Mouse (Mus musculus): Measurements from ENCODE around the gene Ifngr2.

DNA sequence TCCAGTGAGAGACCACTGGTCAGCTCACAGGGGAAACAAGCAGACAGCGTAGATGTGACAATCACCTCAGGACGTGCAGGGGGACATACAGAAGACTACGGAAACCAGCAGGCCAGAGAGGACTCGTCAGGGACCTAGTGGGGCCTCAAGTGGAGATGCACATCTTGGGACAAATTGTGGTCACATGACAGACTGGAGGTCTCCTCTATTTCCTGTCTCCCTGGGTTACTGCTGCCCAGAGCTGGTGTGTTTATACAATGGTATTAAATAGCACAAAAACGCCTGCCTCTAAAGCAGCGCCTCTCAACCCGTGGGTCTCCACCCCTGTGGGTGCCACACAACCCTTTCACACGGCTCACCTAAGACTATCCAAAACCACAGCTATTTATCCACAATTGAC is 45.3 kb downstream of the Ifngr2 start:
- no peak for TF ChIP-seq CTCF (IDR thresholded peaks at IDR 0.05; ENCODE audit: low read depth, low read length)
- no peak for TF ChIP-seq POLR2A (IDR thresholded peaks at IDR 0.05; ENCODE audit: borderline replicate concordance, low read depth, low read length)

Data from bone marrow macrophage, adult 2 months (primary cell).